Mouse (Mus musculus) liver (tissue): ENCODE measurements around the gene Gm28053.

ENCODE experiments used
- DNase-seq: peaks from one replicate; pipeline ENCODE4 v3.0.0-alpha.2; 2020; ENCODE audit warnings: mixed read lengths

The Gm28053 gene

DNA sequence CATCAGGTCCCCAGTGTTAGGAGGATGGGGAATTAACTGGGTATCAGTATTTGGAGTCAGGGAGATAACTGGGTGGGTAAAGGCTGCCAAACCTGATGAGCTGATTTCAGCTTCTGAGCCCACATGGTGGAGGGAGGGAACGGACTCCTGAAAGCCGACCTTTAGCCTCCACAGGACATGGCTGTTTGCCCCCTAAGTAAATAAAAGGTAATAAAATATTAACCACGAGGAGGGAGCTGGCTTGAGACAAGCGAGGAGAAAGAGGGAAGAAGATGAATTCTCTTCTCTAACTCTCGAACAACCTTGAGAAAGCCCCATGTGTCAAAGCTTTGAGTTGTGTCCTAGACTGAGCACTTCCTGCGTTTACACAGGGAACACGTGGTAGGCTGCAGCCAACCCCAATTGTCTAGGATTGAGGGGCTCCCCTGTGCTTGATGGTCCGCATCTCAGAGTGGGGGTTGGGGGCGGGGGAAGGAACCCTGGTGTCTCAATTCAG lies 23.4 kb downstream of the Gm28053 start:
- DNase-seq: no peak

DNA sequence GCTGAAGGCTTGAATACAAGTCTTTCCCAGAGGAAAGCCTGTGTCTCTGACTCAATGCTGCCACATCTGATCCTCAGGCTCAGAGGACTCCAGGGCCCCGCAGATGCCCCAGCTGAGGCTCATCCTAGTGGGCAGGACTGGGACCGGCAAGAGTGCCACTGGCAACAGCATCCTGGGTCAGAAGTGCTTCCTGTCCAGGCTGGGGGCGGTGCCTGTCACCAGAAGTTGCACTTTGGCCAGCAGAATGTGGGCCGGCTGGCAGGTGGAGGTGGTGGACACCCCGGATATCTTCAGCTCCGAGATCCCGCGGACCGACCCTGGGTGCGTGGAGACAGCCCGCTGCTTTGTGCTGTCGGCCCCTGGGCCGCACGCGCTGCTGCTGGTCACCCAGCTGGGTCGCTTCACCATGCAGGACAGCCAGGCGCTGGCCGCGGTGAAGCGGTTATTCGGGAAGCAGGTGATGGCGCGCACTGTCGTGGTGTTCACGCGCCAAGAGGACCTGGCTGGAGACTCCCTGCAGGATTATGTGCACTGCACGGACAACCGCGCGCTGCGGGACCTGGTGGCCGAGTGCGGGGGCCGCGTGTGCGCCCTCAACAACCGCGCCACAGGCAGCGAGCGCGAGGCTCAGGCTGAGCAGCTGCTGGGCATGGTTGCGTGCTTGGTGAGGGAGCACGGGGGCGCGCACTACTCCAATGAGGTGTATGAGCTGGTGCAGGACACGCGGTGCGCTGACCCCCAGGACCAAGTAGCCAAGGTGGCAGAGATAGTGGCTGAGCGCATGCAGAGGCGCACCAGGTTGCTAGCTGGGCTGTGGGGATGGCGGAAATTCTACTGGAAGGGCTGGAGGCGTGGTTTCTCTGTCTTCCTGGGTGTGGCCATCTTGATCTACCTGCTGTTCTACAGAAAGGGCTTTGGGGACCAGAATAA lies 24.3 kb downstream of the Gm28053 start:
- DNase-seq: peak; percentile 52

DNA sequence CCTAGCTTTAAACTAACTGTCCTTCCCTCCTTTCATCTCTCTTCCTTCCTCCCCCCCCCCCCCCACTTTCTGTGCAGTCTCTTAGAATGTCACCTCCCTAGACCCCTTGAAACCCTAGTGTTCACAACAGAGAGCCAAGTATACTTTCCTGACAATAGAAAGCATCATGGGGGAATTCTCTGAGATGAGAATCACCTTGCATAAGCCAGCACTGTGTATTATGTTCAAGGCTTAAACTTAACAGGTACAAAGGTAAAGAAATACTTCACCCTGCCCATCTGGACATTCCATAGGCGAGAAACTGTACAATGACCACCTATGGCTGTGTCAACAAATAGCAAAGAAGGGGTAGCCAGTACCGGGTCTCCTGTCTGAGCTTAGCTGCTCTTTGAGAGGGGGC lies 27.1 kb downstream of the Gm28053 start:
- no peak for DNase-seq

DNA sequence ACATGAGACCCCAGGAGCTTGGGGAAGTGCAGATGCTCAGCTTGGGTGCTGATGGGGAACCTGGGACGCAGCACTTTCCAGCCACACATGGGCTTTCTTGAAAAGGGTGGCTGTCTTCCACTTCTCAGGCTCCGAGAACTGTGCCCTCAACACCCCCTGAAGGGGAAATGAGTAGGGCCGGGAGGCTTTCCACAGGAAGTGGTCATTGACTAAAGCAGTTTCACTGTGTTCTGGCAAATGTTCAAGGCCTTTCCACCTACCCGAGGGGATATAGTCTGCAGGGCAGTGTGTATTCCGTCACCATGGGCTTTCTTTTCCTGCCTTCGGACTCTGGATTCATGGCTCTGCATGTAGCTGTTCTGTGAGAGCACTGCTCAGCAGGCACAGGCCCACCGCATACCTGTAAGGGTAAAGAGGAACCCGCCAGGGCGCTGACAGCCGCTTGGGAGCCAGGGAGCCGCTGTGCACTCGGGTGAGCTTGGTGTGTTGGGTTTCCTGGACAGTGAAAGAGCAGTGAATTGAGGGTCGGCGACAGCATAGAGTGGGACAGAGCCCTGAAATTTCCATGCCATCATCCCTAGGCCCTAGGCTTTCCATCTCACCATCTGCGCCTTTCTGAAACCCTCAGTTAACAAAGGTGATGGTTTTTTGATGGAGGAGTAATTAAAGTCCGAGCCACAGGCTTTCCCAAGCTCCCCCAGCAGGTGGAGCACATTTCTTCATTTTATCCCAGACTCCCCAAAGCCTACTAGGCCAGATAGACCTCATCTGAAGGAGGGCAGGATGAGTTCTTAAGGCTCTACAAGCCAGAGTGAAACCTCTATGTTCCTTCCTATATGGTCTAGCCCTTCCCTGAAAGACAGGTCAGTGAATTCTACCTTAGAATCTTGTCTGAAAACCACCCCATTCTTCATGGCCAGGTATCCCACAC lies 27.8 kb downstream of the Gm28053 start, which contains the start of gene Gimap5:
Gene Gimap5 (plus strand): TSS at position 239 of the 931 bp plus-strand sequence.
- peak; percentile 17 for DNase-seq

DNA sequence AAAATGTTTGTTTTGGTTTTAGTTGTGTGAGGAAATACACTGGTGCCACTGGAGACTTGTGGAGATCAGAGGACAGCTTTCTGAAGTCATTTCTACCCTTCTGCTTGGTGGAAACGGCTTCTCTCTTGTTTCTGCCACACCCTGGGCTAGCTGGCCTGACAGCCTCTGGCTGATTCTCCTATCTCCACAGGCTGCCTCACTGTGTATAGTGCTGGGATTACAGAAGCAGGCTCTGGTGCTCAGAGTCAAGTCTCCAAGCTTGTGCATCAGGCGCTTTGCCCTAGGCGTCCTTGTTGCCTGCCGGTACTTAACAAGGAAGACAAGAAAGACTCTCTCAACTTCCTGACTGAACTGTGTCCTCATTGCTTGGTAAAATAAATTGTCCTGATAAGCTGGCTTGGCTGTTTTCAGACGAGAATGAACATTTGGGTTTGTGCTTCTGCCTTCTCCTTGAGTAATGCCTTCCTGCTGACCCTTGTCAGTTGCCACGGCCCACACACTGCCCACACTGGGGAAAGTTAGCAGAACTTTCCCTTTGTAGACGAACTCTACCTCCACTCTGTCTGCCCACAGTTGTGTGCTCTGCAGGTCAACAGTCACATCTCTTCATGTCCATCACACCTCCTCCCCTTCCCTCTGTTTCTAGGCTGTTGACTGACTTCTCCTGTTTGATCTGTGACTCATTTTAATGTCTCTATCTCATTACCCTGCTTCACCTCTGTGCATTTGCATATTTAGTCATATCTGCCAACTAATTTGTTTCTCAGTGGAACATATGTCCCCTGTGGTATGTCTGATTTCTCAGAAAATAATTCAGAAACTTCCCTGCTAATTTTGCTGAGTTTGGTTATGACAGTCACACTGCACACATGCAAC lies 28.9 kb downstream of the Gm28053 start:
- no peak for DNase-seq

DNA sequence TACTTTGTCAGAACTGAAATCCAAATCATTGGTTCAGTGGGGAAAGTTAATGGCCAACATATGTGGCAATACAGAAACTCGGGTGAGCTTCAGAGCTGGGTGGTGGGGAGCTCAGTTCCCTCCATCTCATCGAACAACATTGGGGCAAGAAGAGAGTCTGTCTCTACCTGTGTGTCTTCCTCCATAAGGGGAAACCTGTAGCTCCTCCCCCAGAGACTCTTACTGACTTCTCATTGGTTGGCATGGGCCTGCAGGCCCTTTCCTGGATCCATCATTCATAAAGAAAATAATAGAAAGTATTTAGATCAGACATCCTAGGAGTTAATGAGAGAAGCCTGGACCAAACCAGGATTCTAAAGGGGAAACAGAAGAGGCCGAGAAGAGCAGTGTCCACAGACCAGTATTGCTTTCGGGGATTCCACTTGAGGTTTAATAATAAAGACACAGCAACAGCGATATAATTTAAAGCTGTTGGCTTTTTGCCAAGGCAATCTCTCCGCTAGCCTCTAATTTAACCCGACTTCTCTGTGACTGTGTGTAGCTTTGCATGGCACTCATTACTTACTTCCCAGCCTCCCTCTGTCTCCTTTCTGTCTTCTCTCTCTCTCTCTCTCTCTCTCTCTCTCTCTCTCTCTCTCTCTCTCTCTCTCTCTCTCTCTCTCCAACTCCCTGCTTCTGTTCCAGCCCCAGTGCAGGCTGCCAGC lies 45.3 kb downstream of the Gm28053 start:
- no peak for DNase-seq

DNA sequence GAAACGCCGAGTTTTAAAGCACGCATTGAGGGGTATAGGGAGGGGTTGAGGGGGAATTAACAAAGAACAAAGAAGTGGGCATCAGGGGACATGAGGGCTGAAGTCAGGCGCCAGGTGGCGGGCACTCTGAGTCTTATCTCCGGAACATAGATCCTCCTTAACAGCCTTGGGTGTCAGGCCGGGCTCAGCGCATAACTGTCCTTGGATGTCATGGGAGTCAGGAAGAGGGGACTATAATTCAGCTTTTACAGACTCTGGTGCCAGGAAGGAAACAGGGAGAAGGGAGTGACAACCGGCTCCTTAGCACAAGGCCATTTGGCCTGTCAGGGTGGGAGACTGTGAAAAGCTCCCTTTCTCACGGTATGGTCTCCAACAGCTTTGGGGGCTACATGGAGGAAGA lies 46.1 kb downstream of the Gm28053 start:
- DNase-seq: no peak

DNA sequence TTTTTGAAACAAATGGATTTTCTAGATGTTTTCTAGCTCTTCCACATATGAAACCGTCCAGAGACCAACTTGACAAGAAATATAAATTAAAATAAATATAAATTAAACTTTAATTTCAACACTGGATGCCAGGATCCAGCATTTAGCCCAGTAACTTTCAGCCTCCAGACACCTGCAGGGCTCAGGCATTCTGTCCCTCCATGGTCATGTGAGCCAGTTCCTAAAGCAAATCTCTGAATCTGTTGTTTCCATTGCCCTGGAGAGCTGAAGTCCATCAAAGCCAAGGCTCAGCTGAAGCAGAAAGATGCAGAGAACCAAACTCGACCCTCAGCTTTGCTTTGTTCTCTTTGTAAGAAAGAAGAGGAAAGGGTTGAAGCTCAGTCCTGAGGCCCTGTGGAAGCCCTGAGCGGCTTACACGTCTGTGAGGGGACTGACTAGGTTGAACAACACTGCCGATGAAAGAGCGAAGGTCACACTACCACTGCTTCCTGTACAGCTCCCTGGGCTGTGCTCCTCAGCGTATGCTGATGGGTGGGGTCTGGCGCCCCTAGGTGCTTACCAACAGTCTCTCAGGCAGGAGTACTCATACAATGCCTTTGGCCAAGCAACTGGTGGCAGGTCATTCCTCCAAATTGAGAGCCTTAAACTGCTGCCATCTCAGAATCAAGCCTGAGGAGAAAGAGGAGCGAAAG lies 49.9 kb downstream of the Gm28053 start:
- peak; percentile 19 for DNase-seq

DNA sequence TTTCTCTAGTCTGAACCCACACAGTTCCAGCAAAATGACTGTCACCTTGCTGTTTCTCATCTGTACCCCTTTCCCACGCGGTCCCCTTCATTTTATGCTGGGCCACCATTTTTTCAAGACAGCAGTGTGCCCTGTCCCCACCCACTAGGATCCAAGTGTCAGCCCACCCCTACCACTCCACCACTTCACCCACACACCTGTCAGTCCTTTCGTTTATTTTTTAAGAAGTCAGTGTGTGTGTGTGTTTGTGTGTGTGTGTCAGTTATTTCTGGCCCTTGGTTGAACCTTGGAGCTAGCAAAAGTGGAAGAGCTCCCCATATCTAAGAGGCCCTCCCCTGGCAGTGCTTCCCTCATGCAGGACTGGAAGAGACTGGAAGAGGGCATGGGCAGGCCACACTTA lies 50.5 kb downstream of the Gm28053 start:
- DNase-seq: no peak

DNA sequence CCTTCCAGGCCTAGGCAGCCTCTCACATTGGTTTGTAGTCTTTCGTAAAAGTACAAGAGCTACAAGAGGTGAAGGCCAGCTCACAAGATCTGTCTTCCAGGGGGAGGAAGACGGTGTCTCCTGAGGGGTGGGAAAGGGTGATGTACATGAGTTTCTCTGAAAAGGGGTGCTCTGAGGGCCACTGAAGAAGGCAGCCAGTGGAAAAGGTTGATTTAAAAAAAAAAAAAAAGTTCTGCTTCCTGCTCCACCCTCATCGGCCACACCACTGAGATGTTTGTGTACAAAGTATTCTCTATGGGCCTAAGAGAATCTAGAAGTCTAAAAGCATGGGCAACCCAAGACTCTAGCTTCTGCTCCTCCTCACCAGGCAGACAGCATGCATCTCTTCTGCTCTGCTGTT lies 52.3 kb downstream of the Gm28053 start, which contains the start of gene Gimap3:
Gene Gimap3 (minus strand): TSS at position 156 of the 400 bp plus-strand sequence.
- DNase-seq: no peak

DNA sequence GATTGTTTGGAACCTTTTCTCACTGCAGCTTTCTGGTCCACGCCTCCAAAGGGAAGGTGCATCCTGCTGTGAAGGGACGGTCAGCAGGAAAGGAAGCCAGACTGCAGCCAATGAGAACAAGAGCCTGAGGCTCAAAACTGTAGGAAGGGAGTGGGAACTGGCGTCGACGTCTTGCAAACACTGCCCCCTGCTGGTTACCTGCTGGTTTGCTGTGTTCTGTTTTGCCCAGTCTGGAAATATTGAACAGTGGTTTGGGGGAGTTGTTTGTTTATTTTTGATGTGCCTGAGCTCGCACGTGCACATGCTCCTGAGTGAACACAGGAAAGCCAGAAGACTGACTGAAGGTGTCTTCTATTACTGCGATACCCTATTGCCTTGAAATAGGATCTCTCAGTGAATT lies 53.6 kb downstream of the Gm28053 start:
- peak; percentile 73 for DNase-seq

DNA sequence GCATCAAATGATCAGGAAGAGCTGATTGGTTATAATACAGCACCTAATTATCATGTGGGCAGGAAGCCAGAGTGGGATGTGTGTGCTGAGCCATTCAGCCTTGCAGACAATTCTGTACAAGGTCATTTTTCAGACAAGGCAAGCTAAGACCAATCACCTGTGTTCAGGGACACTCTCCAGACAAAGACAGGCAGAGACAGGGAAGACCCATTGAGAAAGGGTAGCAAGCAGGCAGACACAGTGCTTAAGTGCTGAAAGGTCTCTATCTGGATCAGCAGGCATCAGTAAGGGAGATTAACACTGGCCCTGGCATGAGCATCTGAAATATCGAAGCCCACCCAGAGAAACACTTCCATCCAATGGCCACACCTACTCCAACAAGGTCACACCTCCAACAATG lies 66.0 kb downstream of the Gm28053 start:
- no peak for DNase-seq

DNA sequence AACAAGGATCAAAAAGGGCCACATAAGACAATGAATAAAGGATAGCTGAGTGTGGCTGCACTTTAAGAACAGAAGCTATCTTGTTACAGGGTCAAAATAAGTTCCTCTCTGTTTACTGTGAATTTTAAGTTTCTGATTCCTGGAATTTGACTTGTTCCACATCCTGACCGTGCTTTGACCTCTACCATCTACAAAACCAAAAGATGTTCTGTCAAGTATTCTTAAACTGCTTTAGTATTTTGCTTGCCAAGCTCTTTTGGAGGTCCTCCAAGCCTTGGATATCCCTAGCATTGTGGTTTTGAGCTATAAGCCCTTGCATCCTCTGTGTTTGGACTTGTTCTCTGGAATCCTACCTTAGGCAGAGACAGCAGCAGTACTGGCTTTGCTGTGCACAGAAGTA lies 66.8 kb downstream of the Gm28053 start:
- no peak for DNase-seq

DNA sequence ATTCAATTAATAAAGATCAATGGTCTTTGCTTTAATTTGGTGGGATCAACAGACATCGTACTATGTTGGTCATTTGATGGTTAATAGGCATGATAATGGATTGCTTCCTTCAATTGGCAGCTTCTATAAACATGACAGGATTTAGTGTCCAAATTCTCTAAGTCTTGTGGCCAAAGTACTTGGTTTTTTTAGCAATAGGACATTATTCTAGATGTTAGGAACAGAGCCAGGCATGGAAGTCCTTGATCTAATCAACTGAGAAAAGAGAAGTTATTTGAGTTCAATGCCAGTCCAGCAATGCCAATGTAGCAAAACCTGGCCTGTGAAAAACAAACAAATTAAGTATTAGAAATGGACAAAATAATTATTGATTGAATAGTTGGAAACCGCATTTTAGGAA lies 67.2 kb downstream of the Gm28053 start:
- no peak for DNase-seq

DNA sequence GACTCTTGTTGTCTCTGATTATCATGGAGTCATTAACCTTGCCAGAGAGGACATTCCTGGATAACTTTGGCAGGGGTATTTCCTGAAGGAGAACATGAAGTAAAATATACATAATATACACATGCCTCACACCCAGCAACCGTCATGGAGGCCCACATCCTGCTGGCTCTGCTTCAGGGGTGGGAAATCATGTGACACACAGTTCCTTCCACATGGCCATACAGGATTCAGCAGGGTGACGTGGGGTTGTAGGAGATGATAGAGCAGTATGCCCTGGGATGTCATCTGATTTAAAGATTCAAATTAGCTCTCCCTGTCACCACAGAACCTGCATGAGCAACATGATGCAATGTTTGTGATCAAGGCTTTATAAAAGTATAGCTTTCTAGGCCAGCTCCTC lies 69.5 kb downstream of the Gm28053 start:
- no peak for DNase-seq

DNA sequence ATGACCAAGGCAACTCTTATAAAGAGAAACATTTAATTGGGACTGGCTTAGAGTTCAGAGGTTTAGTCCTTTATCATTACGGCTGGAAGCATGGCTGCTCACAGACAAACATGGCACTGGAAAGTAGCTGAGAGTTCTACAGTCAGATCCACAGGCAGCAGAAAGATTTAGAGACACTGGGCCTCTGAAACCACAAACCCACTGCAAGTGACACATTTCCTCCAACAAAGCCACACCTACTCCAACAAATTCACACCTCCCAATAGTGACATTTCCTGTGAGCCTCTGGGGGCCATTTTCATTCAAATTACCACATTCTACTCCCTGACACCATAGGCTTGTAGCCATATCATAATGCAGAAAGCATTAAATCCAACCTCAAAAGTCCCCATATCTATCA lies 83.5 kb downstream of the Gm28053 start:
- DNase-seq: no peak
